Mouse (Mus musculus): Measurements from ENCODE around the gene Etaa1. TPM values are rescaled to one million over a fixed set of nuclear protein-coding genes. Genes with fewer than 3 reads are reported as not detected.

The Etaa1 gene
- total RNA-seq (2012; rRNA removed) (22.0 and 22.6 TPM in 2 replicates), total RNA-seq (2014; rRNA removed) (27.4 and 32.5 TPM in 2 replicates), polyA plus RNA-seq (2012; ENCODE audit: insufficient read length, low read depth) (37.9 and 38.5 TPM in 2 replicates)

- no peaks in the 10 kb centered on the region for H3K27me3 ChIP-seq (replicated peaks)
- peak within 1 kb of the TSS; percentile 91 for H3K27ac ChIP-seq (ENCODE audit: insufficient read depth, low read depth)
- H3K9ac ChIP-seq (ENCODE audit: insufficient read depth, low read depth): peak within 1 kb of the TSS; percentile 99
- H3K4me1 ChIP-seq (ENCODE audit: control insufficient read depth in 1 of 2, insufficient read depth in 2 of 2): peaks cover 0 to 24% of the 10 kb centered on the region in 2 experiments; a peak in 2 of 4 replicates
- DNase-seq (ENCODE audit: extremely low read depth): peak; percentile 97
- peak within 1 kb of the TSS; percentile 80 to 99 (median 97) for H3K4me3 ChIP-seq (replicated peaks in 1 of 3; ENCODE audit: low read depth in 2 of 3, low read length in 2 of 3, poor library complexity in 1 of 3)
- H3K79me2 ChIP-seq (replicated peaks; ENCODE audit: control insufficient read depth, extremely low read depth, insufficient read depth, poor library complexity, severe bottlenecking): peaks cover 20% of the 10 kb centered on the region
- no peaks in the 10 kb centered on the region for H3K9me3 ChIP-seq (replicated peaks; ENCODE audit: low read length)
- H3K4me2 ChIP-seq (ENCODE audit: insufficient read depth, low read depth, poor library complexity, severe bottlenecking): peak within 1 kb of the TSS; percentile 97
- in situ Hi-C loops (cut with MboI; ENCODE audit: low pct_ligation_motif_present, low pct_unique_long_range_greater_than_20kb, low sequenced_read_pairs) (no loop called here), dilution Hi-C loops (cut with MboI; ENCODE audit: extremely low pct_ligation_motif_present, extremely low pct_unique_long_range_greater_than_20kb, low sequenced_read_pairs) (no loop called here)
- peaks cover 19 to 50% of the 10 kb centered on the region in 2 experiments for H3K36me3 ChIP-seq (replicated peaks in 1 of 2; ENCODE audit: control insufficient read depth in 1 of 2, insufficient read depth in 1 of 2, low read length in 1 of 2)
- TF ChIP-seq MAZ (IDR thresholded peaks at IDR 0.05; ENCODE audit: low read depth, low read length): no peak
- TF ChIP-seq IRF4 (IDR thresholded peaks at IDR 0.05; ENCODE audit: low read depth, low read length): 0 out of 2 replicates have a peak, but pooled peaks have one; percentile 52
- peak; percentile 78; the same call in 1 of the 2 replicates for TF ChIP-seq KAT2A (IDR thresholded peaks at IDR 0.05; ENCODE audit: insufficient replicate concordance, low read length)
- TF ChIP-seq RAD21 (IDR thresholded peaks at IDR 0.05; ENCODE audit: low read depth, low read length): no peak; the same call in 1 of the 2 replicates
- peak; percentile 87 for TF ChIP-seq TBP (conservative IDR thresholded peaks at IDR 0.05; ENCODE audit: low read depth, low read length)
- peak; percentile 90 for TF ChIP-seq UBTF (IDR thresholded peaks at IDR 0.05; ENCODE audit: low read depth, low read length)
- TF ChIP-seq POLR2AphosphoS2 (IDR thresholded peaks at IDR 0.05; ENCODE audit: low read depth, low read length): peak; percentile 88
- peak; percentile 93 for TF ChIP-seq ZMIZ1 (IDR thresholded peaks at IDR 0.05; ENCODE audit: low read depth, low read length)
- TF ChIP-seq CHD2 (IDR thresholded peaks at IDR 0.05; ENCODE audit: low read length): peak; percentile 80
- no peak for TF ChIP-seq SMC3 (IDR thresholded peaks at IDR 0.05; ENCODE audit: low read depth, low read length)
- TF ChIP-seq PAX5 (IDR thresholded peaks at IDR 0.05; ENCODE audit: low read length): no peak
- TF ChIP-seq NELFE (IDR thresholded peaks at IDR 0.05; ENCODE audit: low read depth, low read length): peak; percentile 96
- no peak for TF ChIP-seq CTCF (conservative IDR thresholded peaks at IDR 0.05 in 1 of 2, IDR thresholded peaks at IDR 0.05 in 1 of 2; ENCODE audit: low read depth in 2 of 2, low read length in 2 of 2)
- no peak for TF ChIP-seq MAFK (IDR thresholded peaks at IDR 0.05; ENCODE audit: insufficient replicate concordance, low read length)
- TF ChIP-seq ZNF384 (IDR thresholded peaks at IDR 0.05; ENCODE audit: low read depth, low read length): no peak
- peak; percentile 86; the same call in 1 of the 2 replicates for TF ChIP-seq SIN3A (IDR thresholded peaks at IDR 0.05; ENCODE audit: low read length)
- no peak for TF ChIP-seq JUN (IDR thresholded peaks at IDR 0.05; ENCODE audit: insufficient read depth, low read depth, low read length)
- no peak for TF ChIP-seq USF2 (conservative IDR thresholded peaks at IDR 0.05; ENCODE audit: low read depth, low read length)
- peak; percentile 63; the same call in 1 of the 2 replicates for TF ChIP-seq MYC (IDR thresholded peaks at IDR 0.05; ENCODE audit: low read depth, low read length)
- no peak for TF ChIP-seq ZC3H11A (IDR thresholded peaks at IDR 0.05; ENCODE audit: low read depth, low read length)
- TF ChIP-seq EP300 (IDR thresholded peaks at IDR 0.05; ENCODE audit: low read length): no peak
- peak; percentile 73 for TF ChIP-seq HCFC1 (IDR thresholded peaks at IDR 0.05; ENCODE audit: low read depth, low read length)
- peak; percentile 97 for TF ChIP-seq POLR2A (IDR thresholded peaks at IDR 0.05; ENCODE audit: low read depth, low read length)
- peak; percentile 72 for TF ChIP-seq ELF1 (IDR thresholded peaks at IDR 0.05; ENCODE audit: low read depth, low read length)
- TF ChIP-seq ETS1 (conservative IDR thresholded peaks at IDR 0.05; ENCODE audit: low read depth, low read length): 0 out of 2 replicates have a peak, but pooled peaks have one; percentile 10
- TF ChIP-seq GABPA (IDR thresholded peaks at IDR 0.05; ENCODE audit: insufficient replicate concordance, low read depth, low read length): no peak
- peak; percentile 93 for TF ChIP-seq MXI1 (IDR thresholded peaks at IDR 0.05; ENCODE audit: low read depth, low read length)
- peak; percentile 87 for TF ChIP-seq CHD1 (IDR thresholded peaks at IDR 0.05; ENCODE audit: low read depth, low read length)
- peak; percentile 64 for TF ChIP-seq NRF1 (IDR thresholded peaks at IDR 0.05; ENCODE audit: low read depth, low read length)
- TF ChIP-seq MAX (IDR thresholded peaks at IDR 0.05; ENCODE audit: low read length): peak; percentile 79
- peak; percentile 95 for TF ChIP-seq TCF12 (IDR thresholded peaks at IDR 0.05; ENCODE audit: low read depth, low read length)
- TF ChIP-seq JUND (conservative IDR thresholded peaks at IDR 0.05; ENCODE audit: low read depth, low read length): 0 out of 2 replicates have a peak, but pooled peaks have one; percentile 6
- TF ChIP-seq E2F4 (IDR thresholded peaks at IDR 0.05; ENCODE audit: insufficient replicate concordance, low read depth, low read length): peak; percentile 96
- 0 out of 2 replicates have a peak, but pooled peaks have one; percentile 11 for TF ChIP-seq BHLHE40 (IDR thresholded peaks at IDR 0.05; ENCODE audit: low read depth, low read length)
- TF ChIP-seq ZKSCAN1 (IDR thresholded peaks at IDR 0.05; ENCODE audit: borderline replicate concordance, low read depth, low read length): no peak
- 0 out of 2 replicates have a peak, but pooled peaks have one; percentile 42 for TF ChIP-seq RCOR1 (conservative IDR thresholded peaks at IDR 0.05; ENCODE audit: low read depth, low read length)
- peak; percentile 38; the same call in 1 of the 2 replicates for TF ChIP-seq MEF2A (IDR thresholded peaks at IDR 0.05; ENCODE audit: borderline replicate concordance, low read depth, low read length)
These were observed at the start of gene Etaa1 for GRCm38 (mm10) chr11:17953231-17954134. TSS of gene Etaa1 (minus strand) at chr11:17953875.
